Mouse (Mus musculus): ENCODE results near the gene Dkk2.

Gene Dkk2

DNA sequence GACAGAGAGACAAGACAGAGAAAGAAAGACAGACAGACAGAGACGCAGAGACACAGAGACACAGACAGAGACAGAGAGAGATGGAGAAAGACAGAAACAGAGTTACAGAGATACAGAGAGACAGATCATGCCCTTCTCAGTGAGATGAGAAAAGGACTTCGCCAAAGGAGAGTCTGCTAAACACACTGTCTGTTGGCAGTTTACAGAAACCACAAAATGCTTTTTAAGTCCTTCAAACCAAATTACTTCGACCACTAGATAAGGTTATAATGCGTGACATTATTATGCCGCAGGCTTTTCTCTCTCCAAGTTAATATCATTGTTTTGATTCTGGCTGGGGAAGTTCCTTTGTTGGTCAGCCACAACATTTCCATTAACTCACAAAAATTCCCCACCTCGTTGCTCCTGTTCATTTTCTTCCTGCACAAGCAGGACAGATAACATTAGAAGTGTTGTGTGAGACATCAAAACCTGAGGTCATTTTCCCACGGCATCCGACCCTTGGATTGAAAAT, 40.2 kb downstream of the Dkk2 start:
- DNase-seq = no peak

DNA sequence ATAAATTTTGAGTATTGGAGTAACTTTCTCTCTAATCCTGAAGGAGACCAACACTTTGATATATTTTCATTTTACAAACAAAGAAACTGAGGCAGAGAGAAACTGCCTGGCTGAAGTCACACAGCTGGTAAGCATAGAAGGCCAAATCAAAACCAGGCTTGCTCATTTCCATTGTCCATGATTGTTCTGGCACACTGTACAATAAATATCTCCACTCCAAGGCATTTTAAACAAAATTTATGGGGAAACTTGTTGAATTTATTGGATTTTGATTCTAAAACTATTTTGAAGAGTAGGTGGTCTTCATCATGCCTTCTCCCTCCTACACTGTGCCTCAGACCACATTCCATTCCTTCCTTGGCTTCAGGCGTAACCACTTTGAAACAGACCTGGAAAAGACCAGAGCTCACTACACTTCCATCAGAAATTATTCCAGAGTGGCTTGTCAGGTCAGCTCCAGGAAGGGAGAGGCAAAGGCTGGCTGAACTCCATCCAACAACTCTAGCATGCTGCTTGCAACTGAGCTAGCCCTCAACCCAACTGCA, 44.7 kb downstream of the Dkk2 start:
- DNase-seq = no peak

DNA sequence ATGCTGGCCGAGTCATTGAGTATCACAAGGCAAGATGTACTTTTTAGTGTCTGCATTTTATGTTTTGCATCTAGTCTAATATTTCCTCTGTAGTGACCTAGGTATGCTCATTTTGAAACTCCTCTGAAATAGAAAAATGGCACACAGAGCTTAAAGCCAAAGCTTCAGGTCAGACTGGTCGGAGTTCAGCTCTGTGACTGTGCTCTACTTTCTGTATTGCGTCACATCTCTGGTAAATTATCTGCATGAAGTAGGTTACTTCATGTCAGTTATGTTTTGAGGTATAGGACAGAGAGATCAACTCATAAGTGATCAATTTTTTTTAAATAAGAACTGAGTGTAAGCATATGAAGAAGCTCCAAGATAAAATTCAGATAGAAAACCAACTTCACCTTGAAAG, 45.7 kb downstream of the Dkk2 start:
- no peak for DNase-seq

DNA sequence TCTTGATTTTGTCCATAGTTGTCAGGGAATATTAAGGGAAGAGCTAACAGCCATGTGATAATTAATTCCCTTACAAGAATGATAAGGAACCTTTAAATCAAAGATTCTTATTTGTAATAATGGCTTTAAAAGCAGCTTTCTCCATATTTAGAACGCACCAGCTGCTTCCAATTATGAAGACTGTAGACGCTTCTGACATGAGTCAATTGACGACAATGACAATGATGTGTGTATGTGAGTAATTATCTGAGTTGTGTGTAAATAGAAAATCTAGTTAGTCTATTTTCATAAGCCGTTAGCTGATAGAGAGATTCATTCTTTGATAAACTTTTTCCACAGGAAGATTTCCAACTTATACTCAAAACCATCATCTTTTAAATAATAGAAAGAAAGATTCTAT, 46.8 kb downstream of the Dkk2 start:
- no peak for DNase-seq

DNA sequence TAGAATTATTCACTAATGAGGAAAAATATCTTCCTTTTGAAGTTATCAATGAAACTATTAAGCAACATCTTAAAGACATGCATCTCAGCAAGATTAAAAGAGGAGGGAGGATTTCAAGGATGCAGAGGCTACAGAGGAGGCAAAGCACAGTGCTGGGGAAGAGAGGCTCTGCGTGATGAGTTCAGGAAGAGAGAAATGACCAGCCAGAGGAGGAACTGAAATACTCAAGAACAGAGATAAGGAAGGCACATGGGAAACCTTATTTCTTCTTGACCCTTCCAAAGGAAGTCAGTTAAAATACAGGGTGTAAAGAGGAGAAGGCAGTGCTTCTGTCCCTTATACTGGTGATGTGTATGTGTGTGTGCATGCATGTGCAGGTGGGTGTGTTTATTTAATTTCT, 49.4 kb downstream of the Dkk2 start:
- DNase-seq = no peak

DNA sequence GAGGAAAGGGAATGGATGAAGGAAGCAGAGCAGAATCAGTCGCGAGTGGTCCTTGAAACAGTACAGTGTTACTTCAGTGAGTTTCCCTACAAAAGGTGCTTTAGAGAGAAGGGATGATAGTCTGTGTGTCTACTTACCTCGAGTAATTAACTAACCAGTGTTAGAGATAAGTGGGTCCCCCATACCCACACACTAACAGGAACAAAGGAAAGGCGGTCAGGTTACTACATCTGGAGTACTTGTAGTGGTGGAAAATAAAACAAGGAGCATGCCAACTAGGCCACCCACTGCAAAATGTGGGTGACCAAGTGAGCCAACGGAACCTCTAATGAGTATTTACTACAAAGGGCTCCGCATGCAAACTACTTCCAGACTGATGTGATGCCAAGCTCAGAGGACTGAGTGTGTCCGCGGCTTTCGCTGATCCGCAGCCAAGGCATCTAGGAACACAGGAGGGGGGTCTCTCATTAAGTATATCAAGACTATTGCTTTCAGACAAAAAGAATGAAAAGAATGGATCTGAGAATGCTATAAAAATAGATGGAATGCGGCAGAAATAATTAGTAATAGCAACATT, 52.8 kb downstream of the Dkk2 start:
- no peak for DNase-seq

DNA sequence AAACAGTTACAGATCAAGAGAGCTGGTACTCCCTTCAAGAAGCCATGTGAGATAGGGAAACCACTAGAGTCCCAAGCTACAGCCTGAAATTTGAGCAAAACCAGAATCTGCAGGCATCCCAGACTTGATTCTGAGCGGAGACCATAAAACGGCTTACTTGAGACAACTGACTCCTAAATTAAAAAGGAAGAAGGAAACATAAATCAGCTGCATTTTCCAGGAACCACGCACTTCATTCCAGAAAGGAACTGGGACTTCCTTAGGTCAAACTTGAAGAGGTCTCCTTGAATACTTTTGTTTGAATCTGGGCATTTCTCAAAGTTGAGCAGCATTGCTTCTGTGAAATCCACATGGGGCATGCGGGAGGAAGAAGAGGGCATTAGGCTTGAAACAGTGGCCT, 55.9 kb downstream of the Dkk2 start:
- DNase-seq = no peak

DNA sequence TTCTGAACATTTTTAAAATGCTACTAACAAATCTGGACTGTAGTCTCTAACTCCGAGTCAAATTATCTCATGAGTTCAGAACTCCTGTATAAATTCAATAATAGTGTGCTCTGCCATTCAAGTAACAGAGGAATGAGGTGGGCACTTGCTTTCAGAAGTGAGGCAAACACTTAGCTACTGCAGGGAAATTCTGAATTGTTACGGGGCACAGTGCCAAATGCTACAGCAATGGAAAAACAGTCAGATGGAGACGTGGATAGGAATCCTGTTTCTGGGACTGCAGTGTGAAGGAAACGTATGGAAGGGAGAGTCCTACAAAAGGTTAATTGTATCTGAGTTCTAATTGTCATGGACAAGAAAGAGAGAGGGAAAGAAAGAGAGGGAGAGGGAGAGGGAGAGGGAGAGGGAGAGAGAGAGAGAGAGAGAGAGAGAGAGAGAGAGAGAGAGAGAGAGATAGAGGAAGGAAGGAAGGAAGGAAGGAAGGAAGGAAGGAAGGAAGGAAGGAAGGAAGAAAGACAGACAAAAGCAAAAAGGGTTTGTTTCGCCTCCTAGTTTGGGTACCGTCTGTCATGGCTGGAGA, 64.4 kb downstream of the Dkk2 start:
- peak in 1 of 2 experiments; percentile 2 for DNase-seq

DNA sequence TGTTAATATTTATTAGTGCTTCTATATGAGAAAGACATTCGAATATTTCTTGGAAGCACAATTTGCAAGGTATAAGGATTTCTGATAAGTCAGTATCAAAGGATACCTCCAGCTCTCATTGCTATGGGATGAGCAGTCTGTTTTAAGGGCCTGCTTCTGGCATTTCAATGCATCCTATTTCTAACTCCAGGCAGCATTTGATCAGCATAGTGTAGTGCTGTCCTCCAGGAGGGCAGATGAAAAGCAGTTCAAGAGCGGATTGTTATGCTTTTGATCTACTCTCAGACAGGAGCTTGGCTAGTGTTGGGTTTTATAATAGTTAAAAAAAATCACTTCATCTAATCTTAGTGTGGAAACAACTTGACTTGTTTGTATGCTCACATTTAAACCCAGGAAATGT, 73.7 kb downstream of the Dkk2 start:
- no peak for DNase-seq

DNA sequence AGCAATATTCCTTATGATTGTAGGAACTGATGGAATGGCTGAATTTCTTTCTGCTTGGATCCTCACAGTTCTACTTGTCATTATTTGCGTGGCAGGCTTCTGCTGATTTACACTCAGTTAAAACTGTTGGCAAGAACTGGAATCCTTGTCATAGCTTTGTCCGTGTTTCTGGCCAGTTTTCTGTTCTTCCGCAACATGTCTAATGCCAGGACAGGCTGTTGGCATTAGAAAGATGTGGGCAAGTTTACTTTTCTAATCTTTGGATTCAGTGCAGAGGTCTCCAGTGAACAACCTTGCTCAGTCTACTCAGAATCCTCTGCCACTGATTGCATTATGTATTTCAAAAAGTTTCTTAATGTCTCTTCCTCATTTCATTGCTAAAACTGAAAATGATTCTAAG, 83.8 kb downstream of the Dkk2 start:
- DNase-seq = no peak

DNA sequence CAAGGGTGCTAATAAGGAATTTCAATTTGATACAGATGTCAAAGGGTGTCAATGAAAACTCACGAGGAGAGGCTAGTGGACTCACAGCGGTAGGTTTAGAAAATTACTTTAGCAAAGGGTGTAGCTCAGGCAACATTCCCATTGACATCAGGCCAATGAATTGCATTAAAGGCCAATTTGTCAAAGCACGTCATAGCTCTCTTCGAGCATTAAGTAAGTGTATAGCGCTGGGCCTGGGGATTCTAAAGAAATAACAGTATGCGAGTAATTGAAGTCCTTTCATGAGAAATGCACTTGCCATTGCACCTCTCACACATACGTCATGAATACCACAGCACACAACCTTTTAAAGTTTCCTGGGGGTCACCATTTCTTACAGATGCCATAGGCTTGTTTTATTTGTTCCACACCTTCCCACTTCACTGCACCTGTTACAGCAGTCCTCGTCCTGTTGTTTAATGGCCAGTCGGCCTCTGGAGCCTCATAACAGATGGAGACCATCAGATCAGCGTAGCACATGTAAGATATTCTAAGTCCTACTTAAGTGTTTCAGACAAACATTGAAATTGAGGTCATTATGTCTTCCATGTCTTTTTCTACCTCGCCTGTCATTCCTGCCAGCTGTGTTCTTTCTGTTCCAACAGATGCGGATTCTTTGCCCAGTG, 101.9 kb downstream of the Dkk2 start:
- no peak for DNase-seq

DNA sequence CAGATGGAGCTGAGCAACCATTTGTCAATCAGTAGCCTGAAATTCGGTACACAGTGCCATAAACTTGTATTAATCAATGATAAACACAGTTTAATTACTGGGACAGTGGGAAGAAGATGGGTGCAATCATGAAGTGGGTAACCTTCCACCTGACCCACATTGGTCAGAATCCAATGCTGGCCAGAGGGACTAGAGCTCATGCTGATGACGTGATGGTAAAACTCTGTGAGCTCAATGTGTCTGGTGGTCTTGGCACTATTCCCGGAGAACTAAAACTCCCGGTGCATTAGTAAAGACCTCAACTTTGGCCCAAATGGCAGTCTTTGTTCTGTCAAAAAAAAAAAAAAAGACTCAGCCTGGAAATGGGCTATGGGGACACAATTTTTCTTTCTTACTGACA, 116.9 kb downstream of the Dkk2 start:
- DNase-seq = no peak

DNA sequence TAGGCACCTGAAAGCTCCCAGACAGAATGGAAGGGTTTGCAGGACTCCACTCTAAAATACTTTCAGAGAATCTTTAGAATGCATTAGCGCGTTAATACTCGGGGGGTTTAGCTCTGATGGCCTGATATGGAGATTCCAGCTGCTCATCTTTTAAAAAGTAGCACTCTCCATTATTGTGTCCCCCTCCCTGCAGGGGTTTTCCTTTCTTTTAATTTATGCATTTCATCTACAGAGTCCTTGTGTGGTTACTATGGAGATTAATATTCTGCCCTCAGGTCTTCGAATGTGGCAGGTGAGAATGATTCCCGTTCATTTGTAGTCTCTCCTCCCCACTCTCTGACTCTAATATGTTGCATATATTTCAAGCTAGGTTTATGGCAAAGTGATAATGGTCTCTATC, 117.6 kb downstream of the Dkk2 start:
- DNase-seq = no peak

DNA sequence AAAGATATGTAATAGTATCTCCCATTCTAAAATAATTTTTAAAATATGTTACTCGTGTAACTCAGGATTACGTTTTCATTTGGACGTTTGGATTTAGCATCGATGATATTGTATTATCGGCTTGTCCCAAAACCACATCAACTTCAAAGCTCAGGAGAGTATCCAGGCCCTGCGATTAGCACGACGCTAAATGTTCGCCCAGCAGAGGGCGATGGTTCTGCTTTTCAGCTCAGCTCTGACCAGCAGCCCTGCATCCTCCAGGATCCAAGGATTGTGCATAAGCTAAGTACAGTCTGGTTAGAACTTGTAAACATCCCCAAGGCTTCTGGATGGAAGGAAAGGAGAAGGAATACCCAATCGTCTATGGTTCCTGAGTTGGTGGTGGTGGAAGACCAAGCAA, 122.4 kb downstream of the Dkk2 start:
- DNase-seq = peak in 1 of 2 experiments; percentile 7

DNA sequence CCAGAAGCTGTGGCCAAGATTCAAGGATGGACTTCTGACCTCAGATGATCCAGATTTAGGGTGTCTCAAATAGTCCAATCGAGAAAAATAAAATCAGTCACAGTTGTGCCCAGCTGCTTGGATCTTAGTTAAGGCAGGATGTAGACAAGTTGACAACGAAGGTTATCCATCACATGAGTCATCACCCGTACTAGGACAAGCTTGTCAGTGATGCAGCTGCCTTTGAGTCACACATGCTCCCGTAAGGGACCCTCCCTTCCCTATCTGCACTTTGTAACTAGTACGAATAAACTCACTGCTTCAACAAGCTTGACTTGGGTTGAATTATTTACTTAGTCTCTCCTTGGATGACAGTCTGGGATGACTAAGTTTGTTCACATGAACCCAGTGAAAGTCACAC, 126.2 kb downstream of the Dkk2 start:
- DNase-seq = no peak

DNA sequence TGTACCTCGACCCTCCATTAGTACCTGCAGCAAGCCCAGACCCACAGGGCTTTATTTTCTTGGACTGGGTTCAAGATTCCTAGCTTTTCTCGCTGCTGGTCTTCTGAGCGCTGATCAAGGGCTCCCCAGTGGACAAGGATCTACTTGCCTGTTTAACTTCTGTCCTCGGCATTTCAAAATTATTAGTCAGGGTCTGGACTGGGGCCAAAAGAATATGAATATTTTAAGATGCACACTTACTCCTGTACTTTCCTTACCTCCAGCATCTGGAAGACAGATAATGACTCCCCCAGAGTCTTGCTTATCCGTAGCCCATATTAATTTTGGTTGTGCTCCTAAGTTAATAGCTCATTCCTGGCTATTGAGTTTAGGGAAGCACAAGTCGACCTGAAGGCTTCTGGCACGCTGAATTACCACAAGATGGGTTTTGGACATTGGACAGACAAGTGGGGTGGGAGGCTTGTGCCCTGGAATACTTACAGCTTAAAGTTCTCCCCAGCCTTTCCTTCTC, 134.9 kb downstream of the Dkk2 start:
- no peak for DNase-seq

DNA sequence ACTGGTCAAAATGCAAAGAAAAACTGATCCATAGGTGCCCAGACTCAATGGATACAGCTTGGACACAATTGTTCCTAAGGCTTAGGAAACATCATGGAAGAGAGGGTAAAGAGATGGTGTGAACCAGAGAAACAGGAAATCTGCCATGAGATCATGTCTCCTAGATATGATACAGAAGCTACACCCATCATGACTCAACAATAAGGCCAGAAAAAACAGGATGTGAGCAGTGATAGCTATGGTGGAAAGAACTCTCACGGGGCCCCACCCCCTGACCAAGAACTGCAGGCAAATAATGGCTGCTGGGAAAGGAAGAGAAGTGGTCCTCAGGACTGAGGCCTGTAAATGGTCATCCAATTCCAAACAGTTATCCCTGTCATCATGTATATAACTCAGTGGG, 142.5 kb downstream of the Dkk2 start:
- no peak for DNase-seq

All from lung, adult 18-20 months (tissue).